Mouse (Mus musculus) liver, adult 2 months (tissue): Measurements from ENCODE around the gene Pgm2l1. TPM values are rescaled to one million over a fixed set of nuclear protein-coding genes. Genes with fewer than 3 reads are reported as not detected.

Source experiments
- DNase-seq: peaks from one replicate; pipeline ENCODE4 v3.0.0-alpha.2; 2011; ENCODE audit warnings: low read depth, low spot score; ENCODE audit errors: extremely low read depth
- H3K27ac ChIP-seq: fragments of 200-500 bp; replicated peaks from 2 replicates; pipeline ENCODE4 v1.5.1; 2012; ENCODE audit warnings: low read depth, mild to moderate bottlenecking, control low read depth, inconsistent platforms, low read length; ENCODE audit not compliant: insufficient read depth
- H3K27me3 ChIP-seq: fragments of 200-500 bp; 2 replicates; pipeline ENCODE4 v1.6.1; 2012; ENCODE audit warnings: mild to moderate bottlenecking, moderate library complexity, low read length, inconsistent platforms; ENCODE audit not compliant: control insufficient read depth, insufficient read depth
- H3K36me3 ChIP-seq: fragments of 200-500 bp; 2 replicates; pipeline ENCODE4 v1.6.1; 2012; ENCODE audit warnings: low read length, inconsistent platforms; ENCODE audit not compliant: control insufficient read depth, insufficient read depth
- H3K4me1 ChIP-seq: fragments of 200-500 bp; 2 replicates; pipeline ENCODE4 v1.6.1; 2011; ENCODE audit warnings: low read length; ENCODE audit not compliant: control insufficient read depth, insufficient read depth
- H3K4me3 ChIP-seq: fragments of 200-500 bp; 2 replicates; pipeline ENCODE4 v1.5.1; 2011; ENCODE audit warnings: low read depth, mild to moderate bottlenecking, control low read depth, low read length, moderate library complexity; ENCODE audit not compliant: insufficient read depth
- H3K79me2 ChIP-seq: fragments of 200-500 bp; 2 replicates; pipeline ENCODE4 v1.6.1; 2012; ENCODE audit warnings: inconsistent platforms, mild to moderate bottlenecking, low read length, moderate library complexity; ENCODE audit not compliant: control insufficient read depth, insufficient read depth
- H3K9ac ChIP-seq: fragments of 200-500 bp; 2 replicates; pipeline ENCODE4 v1.6.1; 2012; ENCODE audit warnings: low read depth, mild to moderate bottlenecking, control low read depth, inconsistent platforms, low read length
- CTCF ChIP-seq: fragments of 200-500 bp; IDR thresholded peaks from 2 replicates; pipeline ENCODE4 v1.5.1; 2011; ENCODE audit warnings: low read depth, low read length, control low read depth
- POLR2A ChIP-seq: fragments of 200-500 bp; IDR thresholded peaks from 2 replicates; pipeline ENCODE4 v1.6.1; 2011; ENCODE audit warnings: low read length, control low read depth; ENCODE audit not compliant: insufficient read depth; ENCODE audit errors: extremely low read depth
- WGBS: fragments of 180-500 bp; shearing (Covaris S2); methylation state at CpG from one replicate; pipeline ENCODE4 v1.1.7; 2018; 5-methylcytosine and 5-hydroxymethylcytosine counted together
- polyA plus RNA-seq: library from polyadenylated mRNA; depleted of rRNA; stranded (reverse); fragments of >200 nt; gene quantifications from 2 replicates; pipeline ENCODE4 v1.2.3, GENCODE M21; 2012
- total RNA-seq: library from RNA; depleted of rRNA; stranded (reverse); fragments of >200 nt; gene quantifications from 2 replicates; pipeline ENCODE4 v1.2.3, GENCODE M21; 2014

The Pgm2l1 gene
- total and polyA plus RNA-seq, 2 experiments, result 0.59 to 3.6 TPM

DNA sequence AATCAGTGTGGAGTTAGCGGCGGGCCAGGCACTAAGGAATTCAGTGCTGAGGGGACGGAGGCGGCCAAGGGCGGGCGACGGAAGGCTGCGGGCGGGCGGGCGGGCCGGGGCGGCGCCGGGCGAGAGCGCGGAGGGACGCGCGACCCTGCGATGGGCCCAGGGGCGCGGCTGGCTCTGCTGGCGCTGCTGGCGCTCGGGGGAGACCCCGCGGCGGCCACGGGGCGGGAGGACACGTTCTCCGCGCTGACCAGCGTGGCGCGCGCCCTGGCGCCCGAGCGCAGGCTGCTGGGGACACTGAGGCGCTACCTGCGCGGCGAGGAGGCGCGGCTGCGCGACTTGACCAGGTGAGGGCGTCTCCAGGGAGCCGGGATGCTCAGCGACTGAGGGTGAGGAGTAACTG is 58.2 kb downstream of the Pgm2l1 start, which contains the start of gene P4ha3:
TSS of gene P4ha3 (plus strand) at position 138 of the 400 bp plus-strand sequence.
- Histone ChIP-seq H3K79me2 (no peaks in the 10 kb centered on the region), H3K4me1 (no peaks in the 10 kb centered on the region), H3K27ac (no peak within 1 kb of the TSS), H3K36me3 (no peaks in the 10 kb centered on the region), H3K27me3 (peaks cover 10% of the 10 kb centered on the region), H3K9ac (no peak within 1 kb of the TSS; the same call in 1 of the 2 replicates), H3K4me3 (no peak within 1 kb of the TSS; the same call in 1 of the 2 replicates)
- TF ChIP-seq CTCF (no peak), POLR2A (no peak)
- no peak for DNase-seq
- WGBS, result 4% methylated on average over 38 of the region's 53 CpGs

DNA sequence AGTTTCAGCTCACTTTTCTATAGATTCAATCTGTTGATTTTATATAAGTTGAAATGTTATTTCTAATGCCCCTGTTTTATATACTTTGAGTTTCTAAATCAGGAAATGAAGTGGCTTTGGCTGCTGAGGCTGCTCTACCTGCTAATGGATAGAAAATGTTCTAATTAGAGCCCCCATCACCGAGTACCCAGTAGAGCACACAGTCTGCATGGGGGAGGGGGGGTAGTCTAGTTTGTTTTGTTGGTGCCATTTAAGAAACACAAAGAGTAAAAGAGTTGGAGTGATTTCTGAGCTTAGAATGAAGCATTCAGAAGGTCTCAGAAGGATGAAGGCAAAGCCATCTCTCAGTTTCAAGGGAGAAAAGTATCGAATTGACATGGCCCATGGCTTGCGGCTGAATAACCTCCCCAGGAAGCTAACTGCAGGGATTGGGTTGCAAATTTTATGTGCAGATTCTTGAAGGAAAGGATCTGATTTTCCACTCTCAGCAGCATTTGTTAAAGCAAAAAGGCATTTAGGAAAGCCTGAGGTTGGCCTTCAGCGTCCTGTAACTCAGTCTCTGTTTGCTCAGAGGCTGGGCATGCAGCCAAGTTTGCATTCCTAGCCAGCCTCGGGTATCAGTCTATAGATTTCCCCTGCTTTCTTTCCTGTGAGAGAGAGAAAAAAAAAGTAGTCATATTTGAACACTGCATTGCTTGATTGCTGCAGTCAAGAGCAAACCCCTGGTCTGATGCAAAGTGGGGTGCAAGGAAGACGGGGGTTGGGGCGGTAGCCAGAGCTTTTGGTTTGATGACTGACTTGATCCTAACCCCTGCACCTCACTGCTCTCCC is 60.8 kb downstream of the Pgm2l1 start:
- H3K27me3 ChIP-seq, result peaks cover 10% of the 10 kb centered on the region
- 11% methylated on average over 7 of the region's 7 CpGs for WGBS
- H3K36me3 ChIP-seq, result no peaks in the 10 kb centered on the region
- no peak overlapping the region for H3K4me3 ChIP-seq
- no peak overlapping the region for H3K9ac ChIP-seq
- DNase-seq, result peak; percentile 37
- no peaks in the 10 kb centered on the region for H3K4me1 ChIP-seq
- no peak overlapping the region for H3K27ac ChIP-seq
- H3K79me2 ChIP-seq, result no peaks in the 10 kb centered on the region
- TF ChIP-seq CTCF (no peak), POLR2A (no peak)

DNA sequence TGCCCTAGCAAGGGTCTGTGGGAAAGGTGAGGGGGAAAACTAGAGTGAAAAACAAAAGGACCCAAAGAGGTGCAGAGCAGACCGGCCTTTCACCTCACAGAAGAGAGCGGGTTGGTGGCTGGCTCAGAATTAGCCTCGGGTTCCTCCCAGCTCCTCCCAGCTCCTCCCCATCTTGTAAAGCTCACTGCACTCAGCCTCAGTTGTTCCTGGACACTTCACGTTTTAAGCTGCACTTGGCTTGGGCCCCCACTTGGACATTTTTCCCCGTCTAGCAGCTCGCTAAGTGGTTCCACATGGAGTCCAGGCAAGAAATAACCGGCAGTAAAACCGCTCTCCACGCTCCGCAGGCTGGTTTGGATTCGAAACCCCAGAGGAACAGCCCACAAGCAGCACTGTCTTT is 61.4 kb downstream of the Pgm2l1 start:
- 44% methylated on average over 11 of the region's 11 CpGs for WGBS
- Histone ChIP-seq H3K36me3 (no peaks in the 10 kb centered on the region), H3K4me1 (no peaks in the 10 kb centered on the region), H3K27ac (no peak overlapping the region), H3K4me3 (no peak overlapping the region), H3K79me2 (no peaks in the 10 kb centered on the region), H3K9ac (no peak overlapping the region), H3K27me3 (peaks cover 10% of the 10 kb centered on the region)
- TF ChIP-seq POLR2A (no peak), CTCF (no peak)
- no peak for DNase-seq

DNA sequence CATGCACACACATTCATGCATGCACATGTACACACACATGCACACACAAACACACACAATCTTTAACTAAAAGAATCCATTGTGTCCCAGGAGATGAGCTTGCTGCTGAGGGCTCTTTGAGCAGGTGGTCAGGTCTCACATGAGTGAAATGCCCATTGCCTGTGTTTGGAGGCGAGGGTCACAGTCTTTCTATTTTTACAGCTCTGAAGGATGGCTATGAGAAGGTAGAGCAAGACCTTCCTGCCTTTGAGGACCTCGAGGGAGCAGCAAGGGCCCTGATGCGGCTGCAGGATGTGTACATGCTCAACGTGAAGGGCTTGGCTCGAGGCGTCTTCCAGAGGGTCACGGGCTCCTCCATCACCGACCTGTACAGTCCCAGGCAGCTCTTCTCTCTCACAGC is 66.4 kb downstream of the Pgm2l1 start:
- Histone ChIP-seq H3K9ac (no peak overlapping the region), H3K4me3 (no peak overlapping the region), H3K79me2 (no peaks in the 10 kb centered on the region), H3K27ac (no peak overlapping the region), H3K4me1 (no peaks in the 10 kb centered on the region), H3K27me3 (no peaks in the 10 kb centered on the region), H3K36me3 (no peaks in the 10 kb centered on the region)
- no peak for TF ChIP-seq POLR2A
- no peak for DNase-seq
- 78% methylated on average over 8 of the region's 8 CpGs for WGBS

DNA sequence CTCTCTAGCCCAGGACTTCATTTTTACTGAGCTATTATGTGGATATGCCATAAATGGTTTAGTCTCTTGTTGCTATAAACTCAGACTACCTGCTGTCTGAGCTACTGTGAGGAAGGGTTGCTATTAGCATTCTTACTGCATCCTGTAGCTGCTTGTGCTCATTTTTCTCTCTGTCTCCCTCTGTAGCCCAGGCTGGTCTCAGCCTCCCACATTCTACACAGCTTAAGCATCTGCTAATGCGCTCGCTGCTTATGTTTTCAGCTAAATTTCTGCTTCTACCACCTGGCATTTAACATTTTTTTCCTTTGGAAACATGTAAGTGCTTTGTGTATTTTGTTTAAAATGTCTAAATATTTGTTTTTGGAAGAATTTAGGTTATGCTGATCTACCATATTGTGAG is 68.6 kb downstream of the Pgm2l1 start:
- H3K9ac ChIP-seq, result no peak overlapping the region
- 99% methylated on average over 2 of the region's 2 CpGs for WGBS
- no peak overlapping the region for H3K4me3 ChIP-seq
- no peak for TF ChIP-seq CTCF
- TF ChIP-seq POLR2A, result no peak
- DNase-seq, result no peak
- no peaks in the 10 kb centered on the region for H3K27me3 ChIP-seq
- H3K36me3 ChIP-seq, result no peaks in the 10 kb centered on the region
- H3K4me1 ChIP-seq, result no peaks in the 10 kb centered on the region
- no peaks in the 10 kb centered on the region for H3K79me2 ChIP-seq
- H3K27ac ChIP-seq, result no peak overlapping the region

DNA sequence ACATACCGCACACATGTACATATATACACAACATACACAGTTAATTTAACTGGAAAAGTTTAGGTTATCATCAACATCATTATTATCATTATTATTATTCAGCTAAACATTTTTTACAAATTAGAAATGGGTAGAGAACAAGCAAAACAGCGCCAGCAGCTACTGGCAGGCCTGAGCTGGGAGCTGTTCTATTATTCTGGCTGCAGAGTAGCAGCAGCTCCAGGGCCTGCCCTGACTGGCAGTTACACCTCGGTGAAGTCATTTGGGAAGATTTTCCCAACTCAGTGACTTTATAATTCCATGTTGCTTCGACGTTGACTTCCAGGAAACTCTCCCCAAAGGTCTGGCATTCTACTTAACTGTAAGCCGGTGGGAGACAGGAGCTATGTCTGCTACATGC is 69.5 kb downstream of the Pgm2l1 start:
- WGBS, result 78% methylated on average over 6 of the region's 6 CpGs
- DNase-seq, result no peak
- Histone ChIP-seq H3K4me3 (no peak overlapping the region), H3K79me2 (no peaks in the 10 kb centered on the region), H3K27ac (no peak overlapping the region), H3K36me3 (no peaks in the 10 kb centered on the region), H3K9ac (no peak overlapping the region), H3K27me3 (no peaks in the 10 kb centered on the region), H3K4me1 (no peaks in the 10 kb centered on the region)
- TF ChIP-seq POLR2A (no peak), CTCF (no peak)
